Mouse (Mus musculus) MEL (cell line): ENCODE results near the gene Vps52. TPM values are rescaled to one million over a fixed set of nuclear protein-coding genes. Genes with fewer than 3 reads are reported as not detected.

Experiments used
- DNase-seq: peaks from one replicate; pipeline ENCODE4 v3.0.0; 2011; ENCODE audit warnings: low read depth, low spot score
- H3K27ac ChIP-seq: 2 replicates; pipeline ENCODE4 v1.5.1; 2012; ENCODE audit warnings: low read depth, mild to moderate bottlenecking, control low read depth, low read length, moderate library complexity; ENCODE audit not compliant: control insufficient read depth
- H3K27me3 ChIP-seq, 2 experiments: fragments of 150-350 bp in 1 of 2; sonication (generic) in 1 of 2; 2 replicates each; pipeline ENCODE4 v1.6.1; 2012; ENCODE audit warnings: low read length in 2 of 2, mild to moderate bottlenecking in 2 of 2, improper control_type of control experiment in 1 of 2, moderate library complexity in 1 of 2; ENCODE audit not compliant: insufficient read depth in 2 of 2, control insufficient read depth in 1 of 2
- H3K36me3 ChIP-seq, 2 experiments: 2 replicates each; pipeline ENCODE4 v1.6.1; 2012 to 2014; ENCODE audit warnings: low read length in 2 of 2, improper control_type of control experiment in 1 of 2, inconsistent platforms in 1 of 2, mild to moderate bottlenecking in 1 of 2; ENCODE audit not compliant: insufficient read depth in 2 of 2, control insufficient read depth in 1 of 2
- H3K4me1 ChIP-seq, 2 experiments: fragments of 150-350 bp in 1 of 2; sonication (generic) in 1 of 2; 2 replicates each; pipeline ENCODE4 v1.6.1; 2012; ENCODE audit warnings: low read length in 2 of 2, improper control_type of control experiment in 1 of 2, mild to moderate bottlenecking in 1 of 2; ENCODE audit not compliant: insufficient read depth in 2 of 2, control insufficient read depth in 1 of 2
- H3K4me3 ChIP-seq, 2 experiments: fragments of 150-350 bp in 1 of 2; sonication (generic) in 1 of 2; 2 replicates each; pipeline ENCODE4 v1.5.1; 2012; ENCODE audit warnings: low read depth in 2 of 2, low read length in 2 of 2, mild to moderate bottlenecking in 2 of 2, moderate library complexity in 2 of 2, control low read depth in 1 of 2, improper control_type of control experiment in 1 of 2; ENCODE audit not compliant: control insufficient read depth in 1 of 2, insufficient read depth in 1 of 2
- H3K79me2 ChIP-seq: 2 replicates; pipeline ENCODE4 v1.6.1; 2012; ENCODE audit warnings: mild to moderate bottlenecking, low read length, moderate library complexity; ENCODE audit not compliant: control insufficient read depth, poor library complexity, insufficient read depth
- H3K9ac ChIP-seq: 2 replicates; pipeline ENCODE4 v1.6.1; 2012; ENCODE audit warnings: low read depth, mild to moderate bottlenecking, control low read depth, low read length, moderate library complexity; ENCODE audit not compliant: control insufficient read depth, poor library complexity, severe bottlenecking
- H3K9me3 ChIP-seq: fragments of 150-350 bp; sonication (generic); replicated peaks from 2 replicates; pipeline ENCODE4 v1.6.1; 2012; ENCODE audit warnings: mild to moderate bottlenecking, low read length, improper control_type of control experiment, moderate library complexity; ENCODE audit not compliant: insufficient read depth
- BHLHE40 ChIP-seq: IDR thresholded peaks from 2 replicates; pipeline ENCODE4 v1.6.1; 2012; ENCODE audit warnings: low read depth, mild to moderate bottlenecking, inconsistent platforms, low read length, improper control_type of control experiment, borderline replicate concordance
- CHD1 ChIP-seq: IDR thresholded peaks from 2 replicates; pipeline ENCODE4 v1.6.1; 2012; ENCODE audit warnings: low read depth, mild to moderate bottlenecking, inconsistent platforms, low read length, improper control_type of control experiment
- E2F4 ChIP-seq: IDR thresholded peaks from 2 replicates; pipeline ENCODE4 v1.6.1; 2011; ENCODE audit warnings: low read depth, low read length, improper control_type of control experiment, borderline replicate concordance
- EP300 ChIP-seq, 2 experiments: IDR thresholded peaks; 2 replicates each; pipeline ENCODE4 v1.6.1; 2011; ENCODE audit warnings: improper control_type of control experiment in 2 of 2, low read length in 2 of 2, low read depth in 1 of 2, mild to moderate bottlenecking in 1 of 2
- KAT2A ChIP-seq: conservative IDR thresholded peaks from 2 replicates; pipeline ENCODE4 v1.6.1; 2012; ENCODE audit warnings: low read depth, low read length, improper control_type of control experiment, inconsistent platforms
- MAFK ChIP-seq: IDR thresholded peaks from 2 replicates; pipeline ENCODE4 v1.6.1; 2011; ENCODE audit warnings: low read depth, mild to moderate bottlenecking, low read length, improper control_type of control experiment, borderline replicate concordance
- MAX ChIP-seq: IDR thresholded peaks from 2 replicates; pipeline ENCODE4 v1.6.1; 2011; ENCODE audit warnings: low read length, improper control_type of control experiment
- MEF2A ChIP-seq: IDR thresholded peaks from 2 replicates; pipeline ENCODE4 v1.6.1; 2014; ENCODE audit warnings: low read depth, mild to moderate bottlenecking, inconsistent platforms, low read length, improper control_type of control experiment; ENCODE audit not compliant: poor library complexity, insufficient replicate concordance, severe bottlenecking; ENCODE audit errors: extremely low read depth
- MXI1 ChIP-seq: IDR thresholded peaks from 2 replicates; pipeline ENCODE4 v1.6.1; 2011; ENCODE audit warnings: mild to moderate bottlenecking, low read depth, low read length, improper control_type of control experiment
- MYC ChIP-seq: IDR thresholded peaks from 2 replicates; pipeline ENCODE4 v1.6.1; 2011; ENCODE audit warnings: low read depth, mild to moderate bottlenecking, low read length, improper control_type of control experiment, moderate library complexity
- POLR2A ChIP-seq, 2 experiments: IDR thresholded peaks; 2 replicates each; pipeline ENCODE4 v1.6.1; 2011 to 2012; ENCODE audit warnings: low read length in 2 of 2, mild to moderate bottlenecking in 2 of 2, control low read depth in 1 of 2, improper control_type of control experiment in 1 of 2, low read depth in 1 of 2, moderate library complexity in 1 of 2; ENCODE audit not compliant: control insufficient read depth in 1 of 2, insufficient read depth in 1 of 2, poor library complexity in 1 of 2
- POLR2AphosphoS2 ChIP-seq: IDR thresholded peaks from 2 replicates; pipeline ENCODE4 v1.6.1; 2011; ENCODE audit warnings: low read length, improper control_type of control experiment
- POLR2AphosphoS5 ChIP-seq: IDR thresholded peaks from 2 replicates; pipeline ENCODE4 v1.6.1; 2012; ENCODE audit warnings: low read depth, borderline replicate concordance, mild to moderate bottlenecking, inconsistent platforms, low read length, moderate library complexity, mixed read lengths
- RAD21 ChIP-seq: IDR thresholded peaks from 2 replicates; pipeline ENCODE4 v1.6.1; 2011; ENCODE audit warnings: mild to moderate bottlenecking, low read depth, low read length, improper control_type of control experiment
- RCOR1 ChIP-seq: IDR thresholded peaks from 2 replicates; pipeline ENCODE4 v1.6.1; 2012; ENCODE audit warnings: low read depth, mild to moderate bottlenecking, inconsistent platforms, low read length, improper control_type of control experiment
- SIN3A ChIP-seq: IDR thresholded peaks from 2 replicates; pipeline ENCODE4 v1.6.1; 2012; ENCODE audit warnings: low read length, improper control_type of control experiment, inconsistent platforms
- SMC3 ChIP-seq: IDR thresholded peaks from 2 replicates; pipeline ENCODE4 v1.6.1; 2011; ENCODE audit warnings: low read depth, low read length, improper control_type of control experiment
- TAL1 ChIP-seq: IDR thresholded peaks from 2 replicates; pipeline ENCODE4 v1.6.1; 2012; ENCODE audit warnings: mild to moderate bottlenecking, inconsistent platforms, low read length, moderate library complexity, mixed read lengths
- TCF12 ChIP-seq: IDR thresholded peaks from 2 replicates; pipeline ENCODE4 v1.6.1; 2014; ENCODE audit warnings: low read depth, mild to moderate bottlenecking, inconsistent platforms, low read length, improper control_type of control experiment, moderate library complexity
- USF1 ChIP-seq: IDR thresholded peaks from 2 replicates; pipeline ENCODE4 v1.6.1; 2014; ENCODE audit warnings: low read depth, mild to moderate bottlenecking, inconsistent platforms, low read length, improper control_type of control experiment, moderate library complexity
- USF2 ChIP-seq, 2 experiments: IDR thresholded peaks; 2 replicates each; pipeline ENCODE4 v1.6.1; 2011 to 2012; ENCODE audit warnings: improper control_type of control experiment in 2 of 2, low read length in 2 of 2, borderline replicate concordance in 1 of 2, inconsistent platforms in 1 of 2, low read depth in 1 of 2, mild to moderate bottlenecking in 1 of 2; ENCODE audit not compliant: insufficient read depth in 1 of 2
- polyA plus RNA-seq, 2 experiments: library from polyadenylated mRNA; stranded (reverse) in 1 of 2; unstranded in 1 of 2; fragments of >175 nt in 1 of 2; fragments of >200 nt in 1 of 2; gene quantifications; 2 replicates each; pipeline versions ENCODE4 v1.2.1 to v1.2.4; 2012; ENCODE audit warnings: low replicate concordance in 2 of 2, low read depth in 1 of 2; ENCODE audit not compliant: insufficient read length in 2 of 2, insufficient read depth in 1 of 2, missing spikeins in 1 of 2
- total RNA-seq: library from RNA; depleted of rRNA; stranded (reverse); fragments of 300-350 nt; gene quantifications from 2 replicates; pipeline ENCODE4 v1.2.3, GENCODE M21; 2012

Vps52 gene
- total and polyA plus RNA-seq, 3 experiments = 23.6 to 40.7 TPM; not detected in 1

- H3K27me3 ChIP-seq = no peaks in the 10 kb centered on the region
- DNase-seq = no peak
- peak overlapping the region; percentile 82 to 87 for H3K4me3 ChIP-seq
- peaks cover 0 to 13% of the 10 kb centered on the region in 2 experiments; a peak in 2 of 4 replicates for H3K4me1 ChIP-seq
- TF ChIP-seq USF2 (IDR thresholded peaks at IDR 0.05; ENCODE audit: borderline replicate concordance in 1 of 2, insufficient read depth in 1 of 2, low read depth in 1 of 2, low read length in 2 of 2) (no peak), KAT2A (no peak), RAD21 (no peak), POLR2AphosphoS5 (0 out of 2 replicates have a peak, but pooled peaks have one; percentile 27), POLR2AphosphoS2 (0 out of 2 replicates have a peak, but pooled peaks have one; percentile 48), MYC (no peak), MAX (no peak), TAL1 (no peak), USF1 (no peak), MXI1 (peak; percentile 29; the same call in 1 of the 2 replicates), SIN3A (peak; percentile 26; the same call in 1 of the 2 replicates), CHD1 (peak; percentile 88; the same call in 1 of the 2 replicates), MAFK (no peak), BHLHE40 (no peak), SMC3 (no peak), EP300 (IDR thresholded peaks at IDR 0.05; ENCODE audit: low read depth in 1 of 2, low read length in 2 of 2) (no peak), MEF2A (no peak)
- H3K9ac ChIP-seq = peak overlapping the region; percentile 99
- H3K9me3 ChIP-seq = no peaks in the 10 kb centered on the region
- H3K36me3 ChIP-seq = peaks cover 10 to 18% of the 10 kb centered on the region in 2 experiments
- peak overlapping the region; percentile 85 for H3K27ac ChIP-seq
- H3K79me2 ChIP-seq = peaks cover 40% of the 10 kb centered on the region
Measured at GRCm38 (mm10) chr17:33954646-33955554, 712 bp upstream of the Vps52 start.

GRCm38 (mm10) chr17:33956336-33956735 lies 724 bp downstream of the Vps52 start:
- TF ChIP-seq E2F4 (0 out of 2 replicates have a peak, but pooled peaks have one; percentile 0), KAT2A (no peak), BHLHE40 (no peak), TCF12 (no peak), RCOR1 (no peak), POLR2A (IDR thresholded peaks at IDR 0.05; ENCODE audit: control insufficient read depth in 1 of 2, insufficient read depth in 1 of 2, low read depth in 1 of 2, low read length in 2 of 2, poor library complexity in 1 of 2) (no peak)
- Histone ChIP-seq H3K9ac (peak overlapping the region; percentile 86), H3K27ac (peak overlapping the region; percentile 88; the same call in 1 of the 2 replicates), H3K27me3 (no peaks in the 10 kb centered on the region), H3K9me3 (no peaks in the 10 kb centered on the region), H3K36me3 (peaks cover 10 to 17% of the 10 kb centered on the region in 2 experiments), H3K4me3 (peak overlapping the region; percentile 66 to 69), H3K79me2 (peaks cover 38% of the 10 kb centered on the region), H3K4me1 (peaks cover 0 to 7% of the 10 kb centered on the region in 2 experiments; a peak in 2 of 4 replicates)
- no peak for DNase-seq
